Mouse (Mus musculus) brain, embryonic 18.5 days (tissue): Measurements from ENCODE around the gene Zglp1.

Source experiments
- DNase-seq: peaks from one replicate; pipeline ENCODE4 v3.0.0-alpha.2; 2012; ENCODE audit warnings: low read depth, low spot score

The Zglp1 gene

DNA sequence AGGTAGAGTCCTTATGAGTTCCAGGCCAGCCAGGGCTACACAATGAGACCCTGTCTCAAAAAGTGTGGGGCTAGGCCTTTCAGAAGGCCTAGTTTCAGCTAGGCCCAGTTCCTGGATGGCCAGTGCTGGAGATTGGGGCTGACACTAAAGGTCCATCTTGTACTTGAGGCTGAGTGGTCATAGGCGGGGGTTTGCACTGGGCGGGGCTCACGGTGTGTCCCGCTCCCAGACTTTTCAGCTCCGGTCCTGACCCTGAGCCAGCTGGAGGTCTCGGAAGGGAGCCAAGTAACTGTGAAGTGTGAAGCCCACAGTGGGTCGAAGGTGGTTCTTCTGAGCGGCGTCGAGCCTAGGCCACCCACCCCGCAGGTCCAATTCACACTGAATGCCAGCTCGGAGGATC lies 40.0 kb downstream of the Zglp1 start:
- no peak for DNase-seq

DNA sequence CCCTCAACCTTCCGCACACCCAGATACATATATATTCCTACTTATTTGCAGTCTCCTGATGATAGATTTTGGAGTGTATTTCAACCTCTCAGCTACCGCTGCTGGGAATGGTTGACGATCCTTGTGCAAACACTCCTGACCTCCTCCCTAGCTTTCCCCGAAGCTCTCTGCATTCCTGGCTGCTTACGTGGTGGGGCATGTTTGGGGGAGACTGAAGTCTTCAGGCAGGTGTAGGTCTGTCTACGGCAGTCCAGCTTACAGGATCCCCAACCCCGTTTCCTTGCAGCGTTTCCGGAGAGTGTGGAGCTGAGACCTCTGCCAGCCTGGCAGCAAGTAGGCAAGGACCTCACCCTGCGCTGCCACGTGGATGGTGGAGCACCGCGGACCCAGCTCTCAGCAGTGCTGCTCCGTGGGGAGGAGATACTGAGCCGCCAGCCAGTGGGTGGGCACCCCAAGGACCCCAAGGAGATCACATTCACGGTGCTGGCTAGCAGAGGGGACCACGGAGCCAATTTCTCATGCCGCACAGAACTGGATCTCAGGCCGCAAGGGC lies 41.6 kb downstream of the Zglp1 start:
- no peak for DNase-seq

DNA sequence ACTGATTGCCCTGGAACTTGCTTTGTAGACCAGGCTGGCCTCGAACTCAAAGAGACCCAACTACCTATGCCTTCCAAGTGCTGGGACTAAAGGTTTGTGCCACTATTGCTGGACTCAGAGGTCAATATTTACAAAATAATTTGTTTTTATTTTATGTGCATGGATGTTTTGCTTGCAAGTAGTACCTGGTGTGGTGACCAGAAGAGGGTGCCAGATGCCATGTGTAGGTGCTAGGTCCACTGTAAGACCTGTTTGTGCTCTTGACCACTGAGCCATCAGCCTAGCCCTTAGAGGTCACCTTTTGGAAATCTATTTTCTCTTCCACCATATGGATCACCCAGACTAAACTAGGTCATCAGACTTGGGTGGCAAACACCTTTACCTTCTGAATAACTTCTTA lies 44.2 kb downstream of the Zglp1 start:
- no peak for DNase-seq

DNA sequence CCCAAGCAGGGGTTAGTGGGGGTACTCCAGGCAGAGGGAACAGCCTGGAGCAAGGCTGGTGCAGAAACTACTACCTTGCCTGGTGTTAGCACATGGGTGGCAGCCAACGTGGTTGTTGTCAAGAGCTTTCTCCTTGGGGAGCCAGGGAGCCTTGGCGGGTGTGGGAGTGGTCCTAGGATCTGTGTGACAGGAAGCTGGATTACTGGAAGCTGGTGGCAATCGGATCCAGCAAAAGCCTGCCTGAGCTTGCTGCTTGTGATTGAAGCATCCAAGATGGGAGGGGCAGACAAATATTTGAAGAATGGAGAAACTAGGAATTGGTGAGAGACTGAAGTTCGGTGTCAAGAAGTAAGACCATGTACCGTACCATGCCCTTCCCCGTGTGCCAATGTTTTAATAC lies 44.6 kb downstream of the Zglp1 start:
- DNase-seq: no peak

DNA sequence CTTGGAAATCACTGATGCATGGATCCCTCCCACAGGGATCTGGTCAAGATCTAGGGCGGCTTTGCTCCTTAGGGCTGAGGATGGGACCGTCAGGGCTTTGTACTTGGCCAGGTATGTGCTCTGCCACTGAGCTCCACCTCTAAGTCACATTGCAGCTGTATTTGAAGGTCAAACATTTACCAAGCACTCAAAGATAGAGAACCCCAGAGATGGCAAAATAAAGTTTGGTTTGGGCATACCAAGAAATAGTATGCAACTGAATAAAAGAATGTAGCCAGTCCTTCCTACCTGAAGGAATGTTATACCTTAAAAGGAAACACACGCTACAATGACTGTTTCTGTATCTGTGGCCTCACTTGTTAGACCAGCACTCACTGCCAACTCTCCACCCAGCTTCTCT lies 45.5 kb downstream of the Zglp1 start:
- DNase-seq: no peak

DNA sequence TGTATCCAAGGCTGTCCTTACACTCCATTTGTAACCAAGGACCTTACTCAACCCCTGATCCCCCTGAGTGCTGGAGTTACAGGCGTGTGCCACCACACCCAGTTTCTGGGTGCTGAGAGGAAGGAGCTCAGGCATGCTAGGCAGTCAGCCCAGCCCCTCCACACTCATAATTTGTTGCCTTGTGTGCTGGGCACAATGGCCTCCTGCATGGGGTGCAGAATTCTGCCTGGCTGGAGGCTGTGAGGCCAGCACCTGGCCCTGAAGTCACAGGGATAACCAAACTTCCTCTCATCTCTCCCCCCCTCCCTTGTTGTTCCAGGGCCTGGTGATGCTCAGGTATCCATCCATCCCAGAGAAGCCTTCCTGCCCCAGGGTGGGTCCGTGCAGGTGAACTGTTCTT lies 48.3 kb downstream of the Zglp1 start:
- DNase-seq: no peak

DNA sequence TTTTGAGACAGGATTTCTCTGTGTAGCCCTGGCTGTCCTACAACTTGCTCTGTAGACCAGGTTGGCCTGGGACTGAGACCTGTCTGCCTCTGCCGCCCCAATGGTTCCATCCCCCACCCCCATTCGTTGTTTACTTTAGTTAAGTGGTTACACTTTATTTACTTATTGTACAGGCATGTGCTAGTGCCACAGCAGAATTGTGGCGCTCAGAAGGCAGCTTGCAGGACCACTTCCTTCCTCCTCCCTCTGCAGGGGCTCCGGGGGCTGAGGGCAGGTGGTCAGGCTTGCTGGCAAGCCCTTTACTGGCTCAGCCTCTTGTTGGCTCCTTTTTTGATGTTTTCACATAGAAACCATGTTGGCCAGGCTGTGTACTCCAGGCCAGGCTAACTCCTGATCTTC lies 49.7 kb downstream of the Zglp1 start:
- DNase-seq: no peak

DNA sequence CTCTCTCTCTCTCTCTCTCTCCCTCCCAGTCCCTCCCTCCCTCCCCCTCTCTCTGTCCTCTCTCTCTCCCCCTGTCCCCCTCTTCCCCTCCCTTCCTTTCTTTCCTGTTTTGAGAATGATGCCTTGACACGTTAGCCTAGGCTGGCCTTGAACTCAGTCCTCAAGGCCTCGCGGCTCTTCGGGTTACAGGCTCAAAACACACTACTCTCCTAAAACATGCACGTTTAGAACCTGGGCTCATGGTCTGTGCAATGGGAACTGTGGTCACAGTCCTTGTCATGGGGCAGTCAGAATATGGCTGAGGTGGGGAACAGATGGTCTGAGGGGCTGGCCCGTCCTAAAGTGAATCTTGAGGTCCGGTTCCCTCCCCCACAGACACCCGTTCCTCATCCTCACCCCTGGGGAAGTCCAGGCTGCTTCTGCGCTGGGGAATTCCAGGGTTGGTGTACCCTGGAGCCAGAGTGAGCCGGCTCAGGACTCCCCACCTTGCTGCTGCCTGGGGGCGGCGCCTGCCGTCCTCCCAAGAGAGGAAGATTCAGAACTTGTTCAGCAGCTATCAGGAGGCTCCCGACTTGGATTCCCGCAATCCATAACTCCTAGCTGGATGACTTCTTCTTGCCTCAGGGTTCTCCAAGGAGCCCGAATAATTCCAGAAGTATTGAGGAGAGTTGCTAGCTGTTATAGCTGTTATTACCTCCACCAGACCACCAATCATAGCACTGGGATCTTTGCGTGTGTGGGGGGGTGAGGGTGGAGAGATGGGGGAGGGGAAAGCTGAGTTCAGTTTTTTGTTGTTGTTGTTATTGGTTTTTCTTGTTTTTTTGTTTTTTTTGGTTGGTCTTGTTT lies 50.3 kb downstream of the Zglp1 start:
- DNase-seq: no peak

DNA sequence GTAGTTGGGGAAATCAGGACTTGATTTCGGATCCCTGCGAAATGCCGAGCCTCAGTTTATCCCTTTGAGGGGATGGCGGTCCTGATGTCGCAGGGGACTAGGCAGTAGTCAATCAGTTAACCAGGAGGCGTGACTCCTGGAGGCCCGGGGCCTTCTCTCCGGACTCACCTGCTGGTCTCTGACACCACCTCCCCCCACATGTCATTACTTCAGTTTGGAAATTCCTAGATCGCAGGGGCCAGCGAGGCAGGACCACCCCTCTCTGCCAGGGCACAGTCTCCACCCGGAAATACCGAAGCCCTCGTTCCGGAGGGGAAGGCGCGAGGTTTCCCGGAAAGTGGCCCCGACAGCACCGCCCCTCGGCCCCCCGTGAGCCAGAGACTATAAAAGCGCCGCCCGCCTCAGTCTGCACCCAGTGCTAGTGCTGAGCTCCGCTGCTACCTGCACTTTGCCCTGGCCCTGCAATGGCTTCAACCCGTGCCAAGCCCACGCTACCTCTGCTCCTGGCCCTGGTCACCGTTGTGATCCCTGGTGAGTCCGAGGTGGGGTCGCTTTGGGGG lies 51.2 kb downstream of the Zglp1 start, which contains the start of gene Icam1:
Gene Icam1, plus strand, starts transcription at position 415 of the 560 bp plus-strand sequence.
- DNase-seq: no peak

DNA sequence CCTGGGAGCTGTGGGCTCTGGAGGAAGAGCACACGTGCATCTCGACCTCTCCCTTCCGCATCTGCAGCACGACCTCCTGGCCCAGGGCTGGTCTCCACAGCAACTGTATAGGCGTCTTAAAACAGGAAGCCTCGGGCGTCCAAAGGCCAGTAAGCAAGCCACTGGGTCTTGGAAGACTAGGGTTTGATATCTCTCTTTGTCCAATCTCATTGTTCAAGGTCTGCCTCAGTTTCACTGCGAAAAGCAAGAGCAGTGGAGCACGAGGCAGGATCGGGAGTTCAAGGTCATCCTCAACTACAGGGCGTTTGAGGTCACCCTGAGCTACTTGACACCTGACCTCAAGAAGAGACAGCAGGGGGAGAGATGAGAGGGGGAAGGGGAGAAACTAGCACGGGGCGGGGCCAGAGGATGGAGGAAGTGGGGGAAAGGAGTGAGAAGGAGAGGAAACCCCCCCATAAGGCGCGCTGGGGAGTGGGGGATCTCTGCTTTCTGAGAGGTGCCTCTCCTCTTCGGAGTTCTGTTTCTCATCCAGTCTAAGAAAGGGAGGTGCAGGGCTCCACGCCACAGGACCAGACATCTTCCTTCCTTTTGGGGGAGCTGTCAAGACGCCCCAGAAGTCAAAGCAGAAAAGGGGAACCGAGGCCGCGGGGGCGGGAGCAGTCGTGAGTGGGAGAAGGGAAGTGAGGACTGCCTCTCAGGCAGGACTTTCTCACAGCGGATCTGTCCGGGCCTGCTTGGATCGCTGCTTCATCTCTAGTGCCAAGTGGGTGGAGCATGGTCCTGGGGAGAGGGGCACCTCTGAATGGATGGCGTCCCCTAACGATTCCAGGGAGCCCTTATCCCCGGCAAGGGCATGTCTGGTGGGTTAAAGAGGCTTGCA lies 52.0 kb downstream of the Zglp1 start:
- no peak for DNase-seq
